Mouse (Mus musculus) liver, postnatal 0 days (tissue): ENCODE results near the gene Gm47969. TPM values are rescaled to one million over a fixed set of nuclear protein-coding genes. Genes with fewer than 3 reads are reported as not detected.

Experiments
- ATAC-seq: fragments of 200-750 bp; cut with Nextera tagmentation; 2 replicates; pipeline ENCODE4 v1.8.0; 2017; ENCODE audit warnings: mild to moderate bottlenecking, moderate library complexity
- DNase-seq: peaks from one replicate; pipeline ENCODE4 v3.0.0-alpha.2; 2016
- H3K27ac ChIP-seq: fragments of 300-500 bp; sonication (generic); 2 replicates; pipeline ENCODE4 v1.5.1; 2014; ENCODE audit warnings: antibody characterized with exemption, moderate library complexity, mild to moderate bottlenecking, low read depth
- H3K27me3 ChIP-seq: fragments of 300-500 bp; sonication (generic); 2 replicates; pipeline ENCODE4 v1.6.1; 2014; ENCODE audit warnings: low read length, control low read depth, mixed read lengths; ENCODE audit not compliant: insufficient read depth
- H3K36me3 ChIP-seq: fragments of 300-500 bp; sonication (generic); replicated peaks from 2 replicates; pipeline ENCODE4 v1.6.1; 2014; ENCODE audit warnings: mild to moderate bottlenecking, control low read depth, low read length, moderate library complexity, mixed read lengths; ENCODE audit not compliant: insufficient read depth
- H3K4me1 ChIP-seq: fragments of 300-500 bp; sonication (generic); 2 replicates; pipeline ENCODE4 v1.6.1; 2014; ENCODE audit warnings: antibody characterized with exemption, mild to moderate bottlenecking, control low read depth; ENCODE audit not compliant: insufficient read depth
- H3K4me2 ChIP-seq: fragments of 300-500 bp; sonication (generic); 2 replicates; pipeline ENCODE4 v1.6.1; 2014; ENCODE audit warnings: low read depth, mild to moderate bottlenecking, low read length, moderate library complexity, mixed read lengths
- H3K4me3 ChIP-seq: fragments of 300-500 bp; sonication (generic); 2 replicates; pipeline ENCODE4 v1.5.1; 2014; ENCODE audit warnings: low read depth, low read length
- H3K9ac ChIP-seq: fragments of 300-500 bp; sonication (generic); replicated peaks from 2 replicates; pipeline ENCODE4 v1.6.1; 2014; ENCODE audit warnings: mild to moderate bottlenecking, moderate library complexity
- H3K9me3 ChIP-seq: fragments of 300-500 bp; sonication (generic); 2 replicates; pipeline ENCODE4 v1.6.1; 2016; ENCODE audit warnings: mild to moderate bottlenecking, control low read depth, low read length, mixed read lengths
- CTCF ChIP-seq: sonication (generic); IDR thresholded peaks from 2 replicates; pipeline ENCODE4 v1.5.1; 2016; ENCODE audit warnings: antibody characterized with exemption, low read depth
- EP300 ChIP-seq: IDR thresholded peaks from 2 replicates; pipeline ENCODE4 v1.6.1; 2016; ENCODE audit warnings: antibody characterized with exemption, low read depth, mild to moderate bottlenecking
- WGBS: fragments of 180-500 bp; shearing (Covaris S2); extraction: QIAGEN DNeasy Blood & Tissue Kit; methylation state at CpG from one replicate; pipeline ENCODE4 v1.1.7; 2014; ENCODE audit not compliant: insufficient replicate concordance; 5-methylcytosine and 5-hydroxymethylcytosine counted together
- polyA plus RNA-seq: library from polyadenylated mRNA; unstranded; fragments of >200 nt; fragmentation: Nextera tagmentation; extraction: Ambion mirVana; gene quantifications from 2 replicates; pipeline ENCODE4 v1.2.1, GENCODE M21; 2015

The Gm47969 gene
- polyA plus RNA-seq, 1 experiment from 2014 or later = not detected

- 60% methylated on average over 4 of the region's 4 CpGs for WGBS
- DNase-seq = no peak
- H3K9ac ChIP-seq = no peak overlapping the region
- no peaks in the 10 kb centered on the region for H3K9me3 ChIP-seq
- no peak for TF ChIP-seq CTCF
- TF ChIP-seq EP300 = no peak
- ATAC-seq = no peak
- H3K4me1 ChIP-seq = 0 out of 2 replicates have a peak, but pooled peaks cover 2% of the 10 kb centered on the region
- H3K4me2 ChIP-seq = no peak overlapping the region
- no peaks in the 10 kb centered on the region for H3K36me3 ChIP-seq
- H3K27ac ChIP-seq = no peak overlapping the region
- no peak overlapping the region for H3K4me3 ChIP-seq
- no peaks in the 10 kb centered on the region for H3K27me3 ChIP-seq
Measured at GRCm38 (mm10) chr1:83039080-83039479, 5.7 kb upstream of the Gm47969 start.

GRCm38 (mm10) chr1:83042380-83042779 is 2.4 kb upstream of the Gm47969 start, which contains the start of gene Krtap28-10:
Gene Krtap28-10, minus strand, starts transcription at chr1:83042480.
- Histone ChIP-seq H3K4me1 (0 out of 2 replicates have a peak, but pooled peaks cover 2% of the 10 kb centered on the region), H3K4me3 (no peak within 1 kb of the TSS), H3K27ac (no peak within 1 kb of the TSS), H3K9me3 (no peaks in the 10 kb centered on the region), H3K9ac (no peak within 1 kb of the TSS), H3K4me2 (no peak within 1 kb of the TSS), H3K27me3 (no peaks in the 10 kb centered on the region), H3K36me3 (no peaks in the 10 kb centered on the region)
- WGBS = 69% methylated on average over 2 of the region's 2 CpGs
- DNase-seq (no peak), ATAC-seq (no peak)
- TF ChIP-seq EP300 = no peak
- TF ChIP-seq CTCF = no peak

- Histone ChIP-seq H3K9me3 (no peaks in the 10 kb centered on the region), H3K27me3 (no peaks in the 10 kb centered on the region), H3K4me2 (no peak overlapping the region), H3K27ac (no peak overlapping the region), H3K9ac (no peak overlapping the region), H3K4me3 (no peak overlapping the region), H3K36me3 (no peaks in the 10 kb centered on the region), H3K4me1 (no peaks in the 10 kb centered on the region)
- TF ChIP-seq EP300 (no peak), CTCF (no peak)
- 63% methylated on average over 1 of the region's 1 CpGs for WGBS
- DNase-seq = no peak
- ATAC-seq = no peak
Measured at GRCm38 (mm10) chr1:83058481-83058880, 13.7 kb downstream of the Gm47969 start.

- Histone ChIP-seq H3K27me3 (no peaks in the 10 kb centered on the region), H3K27ac (no peak within 1 kb of the TSS), H3K4me1 (no peaks in the 10 kb centered on the region), H3K4me3 (no peak within 1 kb of the TSS), H3K36me3 (no peaks in the 10 kb centered on the region), H3K4me2 (no peak within 1 kb of the TSS), H3K9ac (no peak within 1 kb of the TSS), H3K9me3 (no peaks in the 10 kb centered on the region)
- TF ChIP-seq CTCF (no peak), EP300 (no peak)
- DNase-seq (no peak), ATAC-seq (no peak)
- WGBS = 76% methylated on average over 9 of the region's 9 CpGs
Measured at GRCm38 (mm10) chr1:83059278-83059677, 14.5 kb downstream of the Gm47969 start, which contains the start of gene A030005K14Rik. Gene A030005K14Rik, minus strand, starts transcription at chr1:83059378.

GRCm38 (mm10) chr1:83060643-83061042 is 15.9 kb downstream of the Gm47969 start, which contains the start of gene Krtap28-13:
Gene Krtap28-13, plus strand, starts transcription at chr1:83060930.
- WGBS = 79% methylated on average over 4 of the region's 4 CpGs

GRCm38 (mm10) chr1:83064851-83065250 is 20.1 kb downstream of the Gm47969 start:
- no peak overlapping the region for H3K4me2 ChIP-seq
- DNase-seq = no peak
- H3K9ac ChIP-seq = no peak overlapping the region
- no peak overlapping the region for H3K4me3 ChIP-seq
- H3K36me3 ChIP-seq = no peaks in the 10 kb centered on the region
- no peak for ATAC-seq
- H3K4me1 ChIP-seq = no peaks in the 10 kb centered on the region
- no peaks in the 10 kb centered on the region for H3K27me3 ChIP-seq
- H3K9me3 ChIP-seq = no peaks in the 10 kb centered on the region
- TF ChIP-seq CTCF (peak; percentile 65), EP300 (no peak)
- no peak overlapping the region for H3K27ac ChIP-seq
- WGBS = 18% methylated on average over 3 of the region's 3 CpGs

More at GRCm38 (mm10) chr1:83060643-83061042, 15.9 kb downstream of the Gm47969 start, which contains the start of gene Krtap28-13:
- no peak within 1 kb of the TSS for H3K9ac ChIP-seq
- ATAC-seq (no peak), DNase-seq (no peak)
- no peaks in the 10 kb centered on the region for H3K27me3 ChIP-seq
- no peak within 1 kb of the TSS for H3K4me2 ChIP-seq
- H3K36me3 ChIP-seq = no peaks in the 10 kb centered on the region
- no peak within 1 kb of the TSS for H3K27ac ChIP-seq
- H3K4me3 ChIP-seq = no peak within 1 kb of the TSS
- H3K9me3 ChIP-seq = no peaks in the 10 kb centered on the region
- TF ChIP-seq EP300 = no peak
- TF ChIP-seq CTCF = no peak
- H3K4me1 ChIP-seq = no peaks in the 10 kb centered on the region
